Mouse (Mus musculus) c-Kit-positive CD71-positive TER-119-negative erythroid progenitor cells, embryonic 14.5 days (primary cell): ENCODE data around the gene Gm13275.
"Not testable (repeated sequence)": the region's sequence is repeated elsewhere in the genome, so short reads cannot be mapped to it uniquely, and the experiment has no call there.

Source experiments
- DNase-seq: peaks from one replicate; pipeline ENCODE4 v3.0.0-alpha.2; 2013; ENCODE audit warnings: low read depth

Gm13275 gene

DNA sequence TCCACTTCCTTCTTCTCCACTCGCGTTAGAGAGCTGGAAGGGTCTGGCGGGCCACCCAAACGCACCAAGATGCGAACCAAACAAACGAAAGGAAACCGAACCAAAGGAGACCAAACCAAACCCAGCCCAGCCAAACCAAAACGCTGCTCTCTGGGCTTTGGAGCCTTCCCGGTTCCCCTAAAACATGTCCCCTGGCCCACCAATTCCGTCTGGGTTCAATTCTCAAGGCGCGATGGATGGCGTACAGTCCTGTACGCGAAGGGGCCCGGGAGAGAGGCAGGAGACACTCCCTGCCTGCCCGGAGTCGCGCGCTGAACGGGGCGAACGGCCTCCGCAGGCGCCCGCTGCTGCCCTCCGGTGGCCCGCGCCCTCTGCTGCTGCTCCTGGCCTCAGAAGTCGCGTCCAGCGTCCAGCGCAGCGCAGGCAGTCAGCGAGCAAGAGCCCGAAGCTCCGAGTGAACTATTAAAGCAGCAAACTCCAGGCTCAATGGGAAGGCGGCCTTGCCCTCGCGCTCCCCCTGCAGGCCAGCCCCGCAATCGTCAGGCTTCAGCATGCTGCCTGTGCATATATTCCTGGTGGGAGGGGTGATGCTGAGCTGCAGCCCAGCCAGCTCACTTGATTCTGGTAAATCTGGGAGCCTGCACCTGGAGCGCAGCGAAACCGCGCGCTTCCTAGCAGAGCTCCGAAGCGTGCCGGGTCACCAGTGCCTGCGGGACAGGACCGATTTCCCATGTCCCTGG is at the start of gene Gm13275:
TSS of gene Gm13275 (plus strand) at position 552 of the 740 bp plus-strand sequence.
- not testable (repeated sequence) for DNase-seq

- no peak for DNase-seq
Measured at GRCm38 (mm10) chr4:88749926-88750325, 44.4 kb upstream of the Gm13275 start.

- not testable (repeated sequence) for DNase-seq
Measured at GRCm38 (mm10) chr4:88754818-88755340, 39.4 kb upstream of the Gm13275 start, which contains the start of gene Gm13271. Gene Gm13271 (plus strand): TSS chr4:88754868.

DNA sequence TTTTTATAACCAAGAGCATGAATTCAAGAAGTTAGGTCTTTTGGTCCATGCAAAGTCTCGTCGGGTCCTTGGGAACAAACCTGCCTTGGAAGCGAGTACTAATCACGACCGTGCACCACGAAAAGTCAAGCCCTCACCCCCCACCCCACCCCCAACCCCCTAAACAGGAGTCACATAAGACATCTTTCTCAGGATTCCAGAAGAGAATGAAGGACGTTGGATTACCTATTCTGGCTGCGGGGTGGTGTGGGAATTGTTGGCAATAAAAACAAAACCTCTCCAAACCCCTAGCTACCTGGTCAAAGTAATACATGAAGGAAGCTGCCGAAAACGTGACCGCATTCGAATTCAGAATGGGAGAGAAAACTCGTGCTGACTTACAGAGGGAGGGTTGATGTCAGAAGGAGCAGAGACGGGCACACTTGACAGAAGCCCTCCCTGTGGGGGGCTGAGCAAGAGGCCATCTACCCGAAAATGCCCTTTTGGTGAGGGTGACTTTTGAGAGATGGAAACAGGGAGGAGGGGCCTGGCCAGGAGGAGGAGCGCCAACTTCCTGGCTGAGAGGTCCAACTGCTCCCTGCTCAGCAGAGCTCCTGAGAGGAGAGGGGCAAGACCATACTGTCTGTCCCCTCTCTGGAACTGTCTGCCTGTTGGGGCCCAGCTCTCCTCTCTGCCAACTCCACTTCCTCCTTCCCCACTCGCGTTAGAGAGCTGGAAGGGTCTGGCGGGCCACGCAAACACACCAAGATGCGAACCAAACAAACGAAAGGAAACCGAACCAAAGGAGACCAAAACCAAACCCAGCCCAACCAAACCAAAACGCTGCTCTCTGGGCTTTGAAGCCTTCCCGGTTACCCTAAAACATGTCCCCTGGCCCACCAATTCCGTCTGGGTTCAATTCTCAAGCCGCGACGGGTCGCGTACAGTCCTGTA is 37.4 kb upstream of the Gm13275 start:
- DNase-seq, result not testable (repeated sequence)

GRCm38 (mm10) chr4:88757628-88758031 is 36.7 kb upstream of the Gm13275 start:
- DNase-seq, result not testable (repeated sequence)

DNA sequence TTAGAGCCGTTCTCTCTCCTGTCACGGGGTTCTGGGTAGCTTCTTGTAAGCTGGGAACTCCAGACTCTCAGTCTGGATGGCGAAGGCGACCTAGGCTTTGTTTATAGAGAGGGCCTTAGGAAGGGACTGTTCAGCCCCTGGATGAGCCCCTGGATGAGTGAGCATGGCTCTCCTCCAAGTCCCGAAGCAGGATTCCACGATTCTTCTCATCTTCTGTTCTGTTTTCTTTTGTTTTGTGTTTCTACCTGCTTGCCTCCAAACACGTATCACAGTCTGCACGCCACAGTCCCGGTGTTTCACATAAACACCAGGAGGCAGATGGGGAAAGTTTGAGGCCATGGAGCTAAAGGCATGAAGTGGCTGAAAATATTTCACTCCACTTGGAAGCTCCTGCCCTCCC is 35.5 kb upstream of the Gm13275 start:
- not testable (repeated sequence) for DNase-seq

DNA sequence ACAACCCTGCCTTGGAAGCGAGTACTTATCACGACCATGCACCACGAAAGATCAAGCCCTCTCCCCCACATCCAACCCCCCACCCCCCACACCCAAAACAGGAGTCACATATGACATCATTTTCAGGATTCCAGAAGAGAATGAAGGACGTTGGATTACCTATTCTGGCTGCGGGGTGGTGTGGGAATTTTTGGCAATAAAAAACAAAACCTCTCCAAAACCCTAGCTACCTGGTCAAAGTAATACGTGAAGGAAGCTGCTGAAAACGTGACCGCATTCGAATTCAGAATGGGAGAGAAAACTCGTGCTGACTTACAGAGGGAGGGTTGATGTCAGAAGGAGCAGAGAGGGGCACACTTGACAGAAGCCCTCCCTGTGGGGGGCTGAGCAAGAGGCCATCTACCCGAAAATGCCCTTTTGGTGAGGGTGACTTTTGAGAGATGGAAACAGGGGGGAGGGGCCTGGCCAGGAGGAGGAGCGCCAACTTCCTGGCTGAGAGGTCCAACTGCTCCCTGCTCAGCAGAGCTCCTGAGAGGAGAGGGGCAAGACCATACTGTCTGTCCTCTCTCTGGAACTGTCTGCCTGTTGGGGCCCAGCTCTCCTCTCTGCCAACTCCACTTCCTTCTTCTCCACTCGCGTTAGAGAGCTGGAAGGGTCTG is 34.5 kb upstream of the Gm13275 start, which contains the start of gene Gm13283:
TSS of gene Gm13283 (plus strand) at position 510 of the 659 bp plus-strand sequence.
- DNase-seq, result not testable (repeated sequence)

DNA sequence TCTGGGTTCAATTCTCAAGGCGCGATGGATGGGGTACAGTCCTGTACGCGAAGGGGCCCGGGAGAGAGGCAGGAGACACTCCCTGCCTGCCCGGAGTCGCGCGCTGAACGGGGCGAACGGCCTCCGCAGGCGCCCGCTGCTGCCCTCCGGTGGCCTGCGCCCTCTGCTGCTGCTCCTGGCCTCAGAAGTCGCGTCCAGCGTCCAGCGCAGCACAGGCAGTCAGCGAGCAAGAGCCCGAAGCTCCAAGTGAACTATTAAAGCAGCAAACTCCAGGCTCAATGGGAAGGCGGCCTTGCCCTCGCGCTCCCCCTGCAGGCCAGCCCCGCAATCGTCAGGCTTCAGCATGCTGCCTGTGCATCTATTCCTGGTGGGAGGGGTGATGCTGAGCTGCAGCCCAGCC is 33.9 kb upstream of the Gm13275 start:
- DNase-seq, result not testable (repeated sequence)

DNA sequence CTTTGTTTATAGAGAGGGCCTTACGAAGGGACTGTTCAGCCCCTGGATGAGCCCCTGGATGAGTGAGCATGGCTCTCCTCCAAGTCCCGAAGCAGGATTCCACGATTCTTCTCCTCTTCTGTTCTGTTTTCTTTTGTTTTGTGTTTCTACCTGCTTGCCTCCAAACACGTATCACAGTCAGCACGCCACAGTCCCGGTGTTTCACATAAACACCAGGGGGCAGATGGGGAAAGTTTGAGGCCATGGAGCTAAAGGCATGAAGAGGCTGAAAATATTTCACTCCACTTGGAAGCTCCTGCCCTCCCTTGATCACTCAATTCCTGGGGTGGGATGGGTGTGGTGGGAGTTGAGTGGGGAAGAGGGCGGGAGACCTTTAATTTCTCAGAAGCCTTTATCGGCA is 32.5 kb upstream of the Gm13275 start:
- not testable (repeated sequence) for DNase-seq

GRCm38 (mm10) chr4:88762341-88762740 is 31.9 kb upstream of the Gm13275 start:
- not testable (repeated sequence) for DNase-seq

DNA sequence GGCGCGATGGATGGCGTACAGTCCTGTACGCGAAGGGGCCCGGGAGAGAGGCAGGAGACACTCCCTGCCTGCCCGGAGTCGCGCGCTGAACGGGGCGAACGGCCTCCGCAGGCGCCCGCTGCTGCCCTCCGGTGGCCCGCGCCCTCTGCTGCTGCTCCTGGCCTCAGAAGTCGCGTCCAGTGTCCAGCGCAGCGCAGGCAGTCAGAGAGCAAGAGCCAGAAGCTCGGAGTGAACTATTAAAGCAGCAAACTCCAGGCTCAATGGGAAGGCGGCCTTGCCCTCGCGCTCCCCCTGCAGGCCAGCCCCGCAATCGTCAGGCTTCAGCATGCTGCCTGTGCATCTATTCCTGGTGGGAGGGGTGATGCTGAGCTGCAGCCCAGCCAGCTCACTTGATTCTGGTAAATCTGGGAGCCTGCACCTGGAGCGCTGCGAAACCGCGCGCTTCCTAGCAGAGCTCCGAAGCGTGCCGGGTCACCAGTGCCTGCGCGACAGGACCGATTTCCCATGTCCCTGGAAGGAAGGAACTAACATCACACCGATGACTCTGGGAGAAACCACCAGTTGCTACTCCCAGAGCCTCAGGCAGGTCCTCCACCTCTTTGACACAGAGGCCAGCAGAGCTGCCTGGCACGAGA is 30.8 kb upstream of the Gm13275 start:
- DNase-seq, result not testable (repeated sequence)

DNA sequence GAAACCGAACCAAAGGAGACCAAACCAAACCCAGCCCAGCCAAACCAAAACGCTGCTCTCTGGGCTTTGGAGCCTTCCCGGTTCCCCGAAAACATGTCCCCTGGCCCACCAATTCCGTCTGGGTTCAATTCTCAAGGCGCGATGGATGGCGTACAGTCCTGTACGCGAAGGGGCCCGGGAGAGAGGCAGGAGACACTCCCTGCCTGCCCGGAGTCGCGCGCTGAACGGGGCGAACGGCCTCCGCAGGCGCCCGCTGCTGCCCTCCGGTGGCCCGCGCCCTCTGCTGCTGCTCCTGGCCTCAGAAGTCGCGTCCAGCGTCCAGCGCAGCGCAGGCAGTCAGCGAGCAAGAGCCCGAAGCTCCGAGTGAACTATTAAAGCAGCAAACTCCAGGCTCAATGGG is 20.8 kb upstream of the Gm13275 start, which contains the start of gene Gm13290:
TSS of gene Gm13290 (plus strand) at position 301 of the 400 bp plus-strand sequence.
- not testable (repeated sequence) for DNase-seq

GRCm38 (mm10) chr4:88776622-88777021 is 17.7 kb upstream of the Gm13275 start, which contains the start of gene Gm13289:
Gene Gm13289 (plus strand): TSS chr4:88776922.
- not testable (repeated sequence) for DNase-seq

DNA sequence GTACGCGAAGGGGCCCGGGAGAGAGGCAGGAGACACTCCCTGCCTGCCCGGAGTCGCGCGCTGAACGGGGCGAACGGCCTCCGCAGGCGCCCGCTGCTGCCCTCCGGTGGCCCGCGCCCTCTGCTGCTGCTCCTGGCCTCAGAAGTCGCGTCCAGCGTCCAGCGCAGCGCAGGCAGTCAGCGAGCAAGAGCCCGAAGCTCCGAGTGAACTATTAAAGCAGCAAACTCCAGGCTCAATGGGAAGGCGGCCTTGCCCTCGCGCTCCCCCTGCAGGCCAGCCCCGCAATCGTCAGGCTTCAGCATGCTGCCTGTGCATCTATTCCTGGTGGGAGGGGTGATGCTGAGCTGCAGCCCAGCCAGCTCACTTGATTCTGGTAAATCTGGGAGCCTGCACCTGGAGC is 14.7 kb upstream of the Gm13275 start, which contains the start of gene Gm13272:
TSS of gene Gm13272 (plus strand) at position 301 of the 400 bp plus-strand sequence.
- not testable (repeated sequence) for DNase-seq

GRCm38 (mm10) chr4:88780320-88780719 is 14.0 kb upstream of the Gm13275 start:
- not testable (repeated sequence) for DNase-seq

- DNase-seq, result not testable (repeated sequence)
Measured at GRCm38 (mm10) chr4:88781831-88782230, 12.5 kb upstream of the Gm13275 start, which contains the start of gene Ifnz. Gene Ifnz (plus strand): TSS chr4:88782131.

DNA sequence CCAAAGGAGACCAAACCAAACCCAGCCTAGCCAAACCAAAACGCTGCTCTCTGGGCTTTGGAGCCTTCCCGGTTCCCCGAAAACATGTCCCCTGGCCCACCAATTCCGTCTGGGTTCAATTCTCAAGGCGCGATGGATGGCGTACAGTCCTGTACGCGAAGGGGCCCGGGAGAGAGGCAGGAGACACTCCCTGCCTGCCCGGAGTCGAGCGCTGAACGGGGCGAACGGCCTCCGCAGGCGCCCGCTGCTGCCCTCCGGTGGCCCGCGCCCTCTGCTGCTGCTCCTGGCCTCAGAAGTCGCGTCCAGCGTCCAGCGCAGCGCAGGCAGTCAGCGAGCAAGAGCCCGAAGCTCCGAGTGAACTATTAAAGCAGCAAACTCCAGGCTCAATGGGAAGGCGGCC is 12.0 kb upstream of the Gm13275 start:
- DNase-seq, result not testable (repeated sequence)

GRCm38 (mm10) chr4:88785409-88785808 is 8.9 kb upstream of the Gm13275 start, which contains the start of gene Gm13276:
Gene Gm13276 (plus strand): TSS chr4:88785709.
- not testable (repeated sequence) for DNase-seq

DNA sequence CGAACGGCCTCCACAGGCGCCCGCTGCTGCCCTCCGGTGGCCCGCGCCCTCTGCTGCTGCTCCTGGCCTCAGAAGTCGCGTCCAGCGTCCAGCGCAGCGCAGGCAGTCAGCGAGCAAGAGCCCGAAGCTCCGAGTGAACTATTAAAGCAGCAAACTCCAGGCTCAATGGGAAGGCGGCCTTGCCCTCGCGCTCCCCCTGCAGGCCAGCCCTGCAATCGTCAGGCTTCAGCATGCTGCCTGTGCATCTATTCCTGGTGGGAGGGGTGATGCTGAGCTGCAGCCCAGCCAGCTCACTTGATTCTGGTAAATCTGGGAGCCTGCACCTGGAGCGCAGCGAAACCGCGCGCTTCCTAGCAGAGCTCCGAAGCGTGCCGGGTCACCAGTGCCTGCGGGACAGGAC is 5.9 kb upstream of the Gm13275 start, which contains the start of gene Gm13277:
TSS of gene Gm13277 (plus strand) at position 231 of the 400 bp plus-strand sequence.
- not testable (repeated sequence) for DNase-seq

DNA sequence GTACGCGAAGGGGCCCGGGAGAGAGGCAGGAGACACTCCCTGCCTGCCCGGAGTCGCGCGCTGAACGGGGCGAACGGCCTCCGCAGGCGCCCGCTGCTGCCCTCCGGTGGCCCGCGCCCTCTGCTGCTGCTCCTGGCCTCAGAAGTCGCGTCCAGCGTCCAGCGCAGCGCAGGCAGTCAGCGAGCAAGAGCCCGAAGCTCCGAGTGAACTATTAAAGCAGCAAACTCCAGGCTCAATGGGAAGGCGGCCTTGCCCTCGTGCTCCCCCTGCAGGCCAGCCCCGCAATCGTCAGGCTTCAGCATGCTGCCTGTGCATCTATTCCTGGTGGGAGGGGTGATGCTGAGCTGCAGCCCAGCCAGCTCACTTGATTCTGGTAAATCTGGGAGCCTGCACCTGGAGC is 3.0 kb upstream of the Gm13275 start, which contains the start of gene Gm13278:
TSS of gene Gm13278 (plus strand) at position 301 of the 400 bp plus-strand sequence.
- DNase-seq, result not testable (repeated sequence)
